Mouse (Mus musculus): ENCODE measurements at regions not wholly inside any gene's neighbourhood (a gene's known extent, or its start where the extent isn't known, plus 50 kb on each side); places are given as distances from the start of the nearest gene placed in this dataset.

DNA sequence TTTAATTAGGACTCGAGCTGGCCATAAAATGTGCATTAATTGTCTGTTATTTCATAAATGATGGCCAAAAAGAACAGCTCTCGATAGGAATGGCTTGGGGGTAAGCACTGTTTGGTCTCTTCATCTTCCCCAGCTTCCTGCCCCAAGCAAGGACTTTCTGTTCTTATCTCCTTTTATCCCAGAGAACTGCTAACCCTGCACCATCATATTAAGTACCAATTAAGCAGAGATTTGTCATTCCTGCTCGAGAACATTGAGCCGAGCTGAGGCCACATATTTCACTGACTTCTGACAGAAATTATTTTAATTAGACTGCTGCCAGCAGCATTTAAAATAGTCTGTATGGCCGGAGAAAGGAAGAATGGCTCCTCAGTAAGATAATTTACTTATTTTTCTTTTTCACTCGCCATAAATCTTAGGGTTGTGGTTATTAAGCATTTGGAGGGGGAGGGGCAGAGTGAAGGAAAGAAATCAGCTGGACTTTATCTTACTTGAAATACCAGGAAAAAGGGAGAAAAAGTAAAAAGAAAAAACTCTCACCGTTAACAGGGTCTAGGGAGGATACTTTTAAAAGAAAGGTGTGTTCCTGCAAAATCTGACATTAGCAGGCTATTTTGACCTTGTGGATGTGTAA lies 377.1 kb downstream of the Mtx2 start:
- TF ChIP-seq EP300 (optimal IDR thresholded peaks at IDR 0.05) (no peak), CTCF (IDR thresholded peaks at IDR 0.05; ENCODE audit: low read depth) (no peak)
- DNase-seq (ENCODE audit: low spot score) = no peak
- H3K9me3 ChIP-seq (ENCODE audit: control insufficient read depth, low read length) = no peaks in the 10 kb centered on the region
- no peak for ATAC-seq (ENCODE audit: low FRiP score, low TSS enrichment)
- H3K4me3 ChIP-seq (ENCODE audit: low read depth, low read length) = no peak overlapping the region
- no peaks in the 10 kb centered on the region for H3K36me3 ChIP-seq (ENCODE audit: control insufficient read depth, insufficient read depth, low read length)
- no peak overlapping the region for H3K27ac ChIP-seq (replicated peaks)
- no peaks in the 10 kb centered on the region for H3K4me1 ChIP-seq (replicated peaks; ENCODE audit: control insufficient read depth, insufficient read depth)
- no peak overlapping the region for H3K4me2 ChIP-seq (replicated peaks; ENCODE audit: low read depth)
- WGBS = 33% methylated on average over 7 of the region's 7 CpGs
- H3K27me3 ChIP-seq (ENCODE audit: control insufficient read depth, insufficient read depth, low read length) = no peaks in the 10 kb centered on the region
- no peak overlapping the region for H3K9ac ChIP-seq (ENCODE audit: low read length)

DNA sequence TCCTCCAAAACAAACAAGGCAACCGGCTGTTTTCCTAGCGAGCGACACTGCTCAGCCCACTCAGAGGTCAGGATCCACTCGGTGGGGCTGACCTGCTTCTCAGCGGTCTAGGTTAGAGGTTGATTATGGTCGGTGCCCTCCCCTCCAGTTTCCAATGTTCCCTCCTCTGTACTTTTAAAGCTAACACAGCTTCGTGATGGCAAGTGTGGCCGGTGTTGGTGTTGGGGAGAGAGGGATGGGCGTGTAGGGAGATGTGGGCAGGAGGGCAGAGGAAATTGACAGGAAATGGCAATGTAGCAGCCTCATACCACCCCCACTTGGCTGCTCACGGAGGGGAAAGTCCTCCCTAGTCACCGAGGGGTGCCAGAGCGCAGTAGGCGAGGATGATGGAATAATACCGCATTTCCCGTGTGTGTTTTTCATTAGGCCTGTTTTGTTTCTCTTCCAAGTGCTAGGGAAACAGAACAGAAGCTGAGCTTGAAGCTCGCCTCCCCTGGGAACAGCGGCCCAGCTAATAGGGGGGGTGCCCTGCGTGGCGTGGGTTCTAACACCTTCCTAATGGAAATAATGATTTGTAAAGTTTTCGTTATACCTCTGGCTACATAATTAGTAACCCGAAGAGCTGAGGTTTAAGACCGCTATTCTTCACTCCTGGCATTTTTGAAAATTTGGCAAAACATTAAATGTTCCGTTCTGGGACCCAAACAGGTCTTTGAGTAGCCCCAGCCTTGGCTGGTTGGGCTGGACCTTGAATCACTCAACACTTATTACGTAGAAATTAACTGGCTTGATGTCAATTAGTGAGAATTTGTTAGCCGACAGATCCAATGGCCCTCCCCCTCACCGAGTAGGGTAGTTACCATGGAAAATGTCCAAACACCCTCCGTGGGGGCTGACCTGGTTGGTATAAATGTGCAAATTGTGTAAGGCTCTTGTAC lies 383.5 kb downstream of the Mtx2 start:
- no peaks in the 10 kb centered on the region for H3K4me1 ChIP-seq (replicated peaks; ENCODE audit: control insufficient read depth, insufficient read depth)
- no peak overlapping the region for H3K9ac ChIP-seq (ENCODE audit: low read length)
- no peak overlapping the region for H3K4me2 ChIP-seq (replicated peaks; ENCODE audit: low read depth)
- no peaks in the 10 kb centered on the region for H3K36me3 ChIP-seq (ENCODE audit: control insufficient read depth, insufficient read depth, low read length)
- H3K27me3 ChIP-seq (ENCODE audit: control insufficient read depth, insufficient read depth, low read length) = no peaks in the 10 kb centered on the region
- no peak overlapping the region for H3K4me3 ChIP-seq (ENCODE audit: low read depth, low read length)
- WGBS = 72% methylated on average over 27 of the region's 27 CpGs
- H3K9me3 ChIP-seq (ENCODE audit: control insufficient read depth, low read length) = no peaks in the 10 kb centered on the region
- no peak overlapping the region for H3K27ac ChIP-seq (replicated peaks)
- ATAC-seq (ENCODE audit: low FRiP score, low TSS enrichment) (no peak), DNase-seq (ENCODE audit: low spot score) (no peak)
- no peak for TF ChIP-seq EP300 (optimal IDR thresholded peaks at IDR 0.05)
- TF ChIP-seq CTCF (IDR thresholded peaks at IDR 0.05; ENCODE audit: low read depth) = no peak

- Histone ChIP-seq H3K4me2 (replicated peaks; ENCODE audit: low read depth) (no peak overlapping the region), H3K27me3 (ENCODE audit: control insufficient read depth, insufficient read depth, low read length) (no peaks in the 10 kb centered on the region), H3K4me1 (replicated peaks; ENCODE audit: control insufficient read depth, insufficient read depth) (no peaks in the 10 kb centered on the region), H3K27ac (replicated peaks) (no peak overlapping the region), H3K4me3 (ENCODE audit: low read depth, low read length) (no peak overlapping the region), H3K9ac (ENCODE audit: low read length) (no peak overlapping the region), H3K9me3 (ENCODE audit: control insufficient read depth, low read length) (no peaks in the 10 kb centered on the region), H3K36me3 (ENCODE audit: control insufficient read depth, insufficient read depth, low read length) (no peaks in the 10 kb centered on the region)
- DNase-seq (ENCODE audit: low spot score) (no peak), ATAC-seq (ENCODE audit: low FRiP score, low TSS enrichment) (no peak)
- TF ChIP-seq CTCF (IDR thresholded peaks at IDR 0.05; ENCODE audit: low read depth) (no peak), EP300 (optimal IDR thresholded peaks at IDR 0.05) (no peak)
- 65% methylated on average over 17 of the region's 17 CpGs for WGBS
These were observed 384.4 kb downstream of the Mtx2 start for GRCm38 (mm10) chr2:75209790-75210583.

- Histone ChIP-seq H3K4me3 (ENCODE audit: low read depth, low read length) (no peak overlapping the region), H3K4me1 (replicated peaks; ENCODE audit: control insufficient read depth, insufficient read depth) (no peaks in the 10 kb centered on the region), H3K9me3 (ENCODE audit: control insufficient read depth, low read length) (no peaks in the 10 kb centered on the region), H3K36me3 (ENCODE audit: control insufficient read depth, insufficient read depth, low read length) (no peaks in the 10 kb centered on the region), H3K27ac (replicated peaks) (no peak overlapping the region), H3K9ac (ENCODE audit: low read length) (no peak overlapping the region), H3K27me3 (ENCODE audit: control insufficient read depth, insufficient read depth, low read length) (no peaks in the 10 kb centered on the region), H3K4me2 (replicated peaks; ENCODE audit: low read depth) (no peak overlapping the region)
- TF ChIP-seq EP300 (optimal IDR thresholded peaks at IDR 0.05) (no peak), CTCF (IDR thresholded peaks at IDR 0.05; ENCODE audit: low read depth) (no peak)
- 74% methylated on average over 5 of the region's 5 CpGs for WGBS
- DNase-seq (ENCODE audit: low spot score) (no peak), ATAC-seq (ENCODE audit: low FRiP score, low TSS enrichment) (no peak)
These were observed 391.3 kb downstream of the Mtx2 start for GRCm38 (mm10) chr2:75216931-75217330.

- no peaks in the 10 kb centered on the region for H3K27me3 ChIP-seq (ENCODE audit: control insufficient read depth, insufficient read depth, low read length)
- DNase-seq (ENCODE audit: low spot score) = no peak
- TF ChIP-seq EP300 (optimal IDR thresholded peaks at IDR 0.05) (no peak), CTCF (IDR thresholded peaks at IDR 0.05; ENCODE audit: low read depth) (no peak)
- ATAC-seq (ENCODE audit: low FRiP score, low TSS enrichment) = no peak
- H3K4me1 ChIP-seq (replicated peaks; ENCODE audit: control insufficient read depth, insufficient read depth) = no peaks in the 10 kb centered on the region
- H3K4me2 ChIP-seq (replicated peaks; ENCODE audit: low read depth) = no peak overlapping the region
- no peaks in the 10 kb centered on the region for H3K9me3 ChIP-seq (ENCODE audit: control insufficient read depth, low read length)
- 50% methylated on average over 8 of the region's 8 CpGs for WGBS
- H3K9ac ChIP-seq (ENCODE audit: low read length) = no peak overlapping the region
- no peaks in the 10 kb centered on the region for H3K36me3 ChIP-seq (ENCODE audit: control insufficient read depth, insufficient read depth, low read length)
- H3K4me3 ChIP-seq (ENCODE audit: low read depth, low read length) = no peak overlapping the region
- no peak overlapping the region for H3K27ac ChIP-seq (replicated peaks)
These were observed 395.3 kb downstream of the Mtx2 start for GRCm38 (mm10) chr2:75220775-75221359.

Data from stomach, postnatal 0 days (tissue).